Mouse (Mus musculus) yolk sac, embryonic 10.5 days (tissue): ENCODE measurements around the gene Tmem178.

ENCODE experiments used
- DNase-seq: peaks from one replicate; pipeline ENCODE4 v3.0.0-alpha.2; 2017; ENCODE audit warnings: low spot score

Gene Tmem178

GRCm38 (mm10) chr17:80997226-80997625, 52.8 kb downstream of the Tmem178 start:
- no peak for DNase-seq

- DNase-seq, result no peak
These were observed 54.5 kb downstream of the Tmem178 start for GRCm38 (mm10) chr17:80998958-80999357.

DNA sequence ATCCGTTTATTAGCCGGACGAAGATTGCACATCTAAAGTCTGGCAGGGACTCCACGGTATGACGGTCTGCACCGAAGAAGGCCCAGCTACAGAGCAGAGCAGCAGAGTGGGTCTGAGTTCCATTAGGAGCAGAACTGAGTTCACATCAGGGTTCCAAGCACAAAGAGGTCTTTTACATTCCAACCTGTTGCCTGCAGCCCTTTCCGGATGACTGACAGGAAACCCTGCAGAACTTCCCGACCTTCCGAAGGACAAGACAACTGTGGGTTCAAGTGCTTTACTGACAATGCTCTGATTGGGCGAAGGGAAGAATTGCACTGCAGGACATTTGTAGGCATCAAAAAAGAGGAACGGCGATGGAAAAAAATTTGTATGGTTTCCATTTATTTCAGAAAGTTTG, 56.6 kb downstream of the Tmem178 start:
- DNase-seq, result no peak

DNA sequence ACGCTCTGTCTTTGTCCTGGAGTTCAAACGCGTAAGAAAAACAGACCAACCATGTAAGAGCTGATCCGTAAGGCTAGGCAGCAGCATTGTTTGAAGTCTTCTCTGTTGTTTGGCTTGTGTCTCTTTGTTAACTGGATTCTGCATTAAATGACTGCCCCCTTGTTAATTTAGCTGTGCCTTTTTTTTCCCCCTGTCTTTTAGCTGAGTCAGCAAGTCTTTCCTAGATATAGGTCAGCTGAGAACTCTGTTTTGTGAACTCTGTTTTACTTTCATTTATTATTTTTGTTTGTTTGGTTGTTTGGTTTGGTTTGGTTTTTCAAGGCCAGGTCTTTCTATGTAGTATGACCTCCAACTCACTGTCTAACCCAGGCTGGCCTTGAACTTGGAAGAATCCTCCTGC, 57.2 kb downstream of the Tmem178 start:
- DNase-seq, result no peak

DNA sequence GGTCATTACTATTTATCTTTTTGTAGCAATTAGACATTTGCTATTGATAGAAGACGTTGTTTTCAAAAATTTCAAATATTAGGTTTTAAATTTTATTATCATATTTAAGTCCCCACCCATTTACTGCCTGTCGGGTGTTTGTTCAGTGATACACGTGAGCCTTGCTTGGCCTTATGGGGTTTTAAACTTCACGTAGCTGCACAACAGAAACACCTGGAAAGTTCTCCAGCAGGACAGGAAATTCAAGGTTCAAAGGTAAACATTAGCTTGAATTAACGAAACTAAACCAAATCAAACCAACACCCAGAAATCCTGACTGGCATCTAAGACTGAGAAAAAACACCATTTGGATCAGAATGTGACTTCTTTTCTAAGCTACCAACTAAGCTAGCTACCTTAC, 57.7 kb downstream of the Tmem178 start:
- no peak for DNase-seq

GRCm38 (mm10) chr17:81004454-81004853, 60.0 kb downstream of the Tmem178 start:
- no peak for DNase-seq

DNA sequence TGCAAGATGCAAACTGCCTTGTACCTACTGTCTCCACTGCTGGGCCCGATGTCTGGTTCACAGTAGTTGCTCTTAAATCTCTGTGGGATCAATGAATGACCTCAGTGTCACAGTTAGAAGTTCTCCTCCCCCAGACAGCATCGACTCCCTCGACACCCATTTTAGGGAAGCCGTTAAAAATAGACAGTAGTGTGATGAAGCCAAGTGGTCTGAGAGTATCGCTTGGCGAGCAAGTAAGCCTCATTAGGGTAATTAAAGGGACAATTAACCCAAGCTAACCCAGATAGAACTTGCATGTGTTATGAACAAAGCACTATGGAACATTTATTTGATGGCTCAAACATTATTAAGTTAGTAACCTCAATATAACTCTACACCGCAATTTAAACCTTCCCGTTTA, 60.9 kb downstream of the Tmem178 start:
- DNase-seq, result no peak

DNA sequence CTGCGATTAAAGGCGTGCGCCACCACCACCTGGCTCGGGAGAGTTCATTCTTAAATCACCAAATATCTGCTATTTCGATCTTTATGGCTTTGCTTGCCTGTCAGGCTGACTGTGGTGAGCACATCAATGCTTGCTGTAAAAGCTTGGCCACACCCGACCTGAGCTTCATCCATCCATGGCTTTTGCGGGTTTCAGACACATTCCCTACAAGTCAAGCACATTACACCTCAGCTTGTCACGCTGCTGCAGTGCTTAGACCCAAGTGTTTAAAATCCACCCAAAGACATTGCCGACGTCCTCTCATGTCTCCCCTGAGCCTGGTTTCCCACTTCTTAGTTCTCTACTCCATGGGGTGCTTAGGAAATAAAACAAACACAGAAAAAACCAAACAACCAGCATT, 64.7 kb downstream of the Tmem178 start:
- no peak for DNase-seq

DNA sequence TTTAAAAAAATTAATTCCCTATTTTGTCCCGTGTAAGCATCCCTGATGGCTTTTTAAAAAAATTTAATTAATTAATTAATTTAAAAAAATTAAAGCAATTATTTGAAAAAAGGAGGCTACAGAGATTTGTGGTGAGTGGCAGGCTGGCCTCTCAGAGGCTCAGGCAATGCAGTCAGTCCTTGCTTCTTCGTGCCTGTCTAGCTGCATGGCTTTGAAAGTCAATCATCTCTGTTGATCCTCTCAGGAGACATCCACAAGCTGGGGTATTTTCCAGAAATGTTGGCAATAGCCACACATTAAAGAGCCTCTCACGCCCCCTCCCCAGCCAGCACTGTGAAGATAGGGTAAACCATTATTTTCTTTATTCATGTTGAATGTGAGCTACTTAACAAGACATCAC, 65.8 kb downstream of the Tmem178 start:
- no peak for DNase-seq

DNA sequence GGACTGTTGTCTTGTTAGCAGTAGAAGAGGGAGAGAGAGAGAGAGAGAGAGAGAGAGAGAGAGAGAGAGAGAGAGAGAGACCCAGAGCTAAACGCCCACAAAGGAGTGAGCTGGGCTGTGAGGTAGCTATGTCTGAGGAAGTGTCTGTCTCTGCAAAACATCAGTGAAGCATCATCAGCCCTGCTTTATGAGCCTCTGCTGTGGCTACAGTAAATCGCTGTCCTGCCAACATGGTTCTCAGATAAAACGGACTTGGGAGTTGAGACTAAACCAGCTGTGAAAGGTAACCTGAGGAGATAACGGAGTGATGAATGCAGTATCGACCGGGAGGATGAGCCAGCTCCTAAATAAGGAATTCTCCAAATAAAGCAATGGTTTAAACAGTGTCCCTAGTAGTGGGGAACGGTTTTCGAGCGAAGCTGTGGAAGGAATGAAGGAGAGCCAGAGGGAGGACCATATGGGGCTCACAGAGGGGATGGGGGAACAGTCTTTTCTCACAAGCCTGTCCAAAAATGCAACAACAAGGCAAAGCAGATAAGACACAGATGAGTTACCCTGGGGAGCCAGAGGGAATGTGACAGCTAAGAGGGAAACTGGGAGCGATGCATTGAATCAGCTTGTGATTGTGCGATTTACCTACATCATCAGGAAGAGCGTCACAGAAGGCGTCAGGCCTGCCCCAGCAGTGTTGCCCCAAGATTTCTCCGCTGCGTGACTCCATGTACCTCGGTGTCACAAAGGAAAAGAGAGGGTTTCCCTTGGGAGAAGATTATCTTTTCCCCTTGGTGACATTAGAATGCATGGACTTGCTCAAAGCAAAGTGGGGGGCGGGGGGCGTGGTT, 66.6 kb downstream of the Tmem178 start:
- DNase-seq, result peak; percentile 23

DNA sequence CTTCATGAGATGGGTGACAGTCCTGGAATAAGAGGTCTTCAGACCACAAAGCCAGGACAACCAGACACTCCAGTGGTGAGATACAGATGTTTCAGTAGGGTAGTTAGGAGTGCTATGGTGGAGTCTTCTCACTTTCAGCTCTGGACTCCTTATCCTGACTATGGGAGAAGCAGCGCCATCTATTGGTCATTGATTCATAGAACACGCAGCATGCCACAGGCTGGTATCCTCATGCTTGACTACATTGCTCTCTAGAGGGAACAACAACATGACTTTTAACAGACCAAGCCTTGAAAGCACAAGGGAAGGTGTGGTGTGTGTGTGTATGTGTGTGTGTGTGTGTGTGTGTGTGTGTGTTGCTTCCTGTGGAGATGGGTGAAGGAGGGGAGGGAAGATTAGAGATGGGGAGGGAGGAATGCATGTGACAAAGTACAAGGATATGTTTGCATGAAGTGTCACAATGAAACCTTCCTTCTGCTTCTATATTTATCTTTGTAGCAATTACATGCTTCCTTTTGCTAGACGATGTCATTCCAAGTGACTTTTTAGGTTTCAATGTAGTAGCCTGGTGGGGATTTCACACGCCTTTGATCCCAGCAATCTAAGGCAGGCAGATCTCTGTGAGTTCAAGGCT, 71.5 kb downstream of the Tmem178 start:
- peak; percentile 54 for DNase-seq

DNA sequence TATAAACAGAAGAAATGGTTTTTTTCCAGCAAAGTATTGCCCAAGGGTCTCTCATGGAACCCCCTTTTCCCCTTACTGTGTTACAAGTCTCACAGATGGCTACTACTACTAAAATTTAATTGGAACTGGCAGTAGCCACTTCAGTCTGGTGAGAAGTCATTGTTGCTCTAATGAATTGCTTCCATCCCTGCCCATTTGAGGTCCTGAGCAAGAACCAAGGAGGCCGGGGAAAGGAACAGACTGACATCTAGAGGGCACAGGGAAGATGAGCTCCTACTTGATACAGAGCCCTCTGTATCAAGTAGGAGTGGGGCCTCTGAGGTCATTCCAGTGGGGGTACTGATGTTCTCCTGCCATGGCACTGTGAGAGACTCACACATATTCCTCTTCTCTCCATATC, 72.7 kb downstream of the Tmem178 start:
- no peak for DNase-seq

GRCm38 (mm10) chr17:81027331-81027730, 82.9 kb downstream of the Tmem178 start:
- no peak for DNase-seq

- DNase-seq, result no peak
These were observed 87.5 kb downstream of the Tmem178 start for GRCm38 (mm10) chr17:81031830-81032442.

DNA sequence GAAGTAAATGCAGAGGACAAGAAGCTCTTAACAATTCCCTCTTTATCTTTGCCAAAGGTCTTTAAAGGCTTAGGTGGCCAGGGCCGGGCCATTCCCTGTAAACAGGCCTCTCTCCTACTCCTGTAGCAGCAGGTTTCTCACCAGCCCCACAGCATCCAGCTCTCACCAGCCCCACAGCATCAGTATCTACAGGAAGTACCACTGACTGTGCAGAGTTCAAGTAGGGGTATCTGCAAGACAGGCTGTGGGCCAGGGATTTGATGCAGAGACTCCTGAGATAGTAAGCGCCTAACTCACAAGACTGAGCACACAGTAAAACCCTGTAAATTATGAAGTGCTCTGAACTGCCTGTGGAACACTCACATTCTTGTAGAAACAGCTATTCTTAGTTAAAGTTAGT, 88.5 kb downstream of the Tmem178 start:
- DNase-seq, result no peak

DNA sequence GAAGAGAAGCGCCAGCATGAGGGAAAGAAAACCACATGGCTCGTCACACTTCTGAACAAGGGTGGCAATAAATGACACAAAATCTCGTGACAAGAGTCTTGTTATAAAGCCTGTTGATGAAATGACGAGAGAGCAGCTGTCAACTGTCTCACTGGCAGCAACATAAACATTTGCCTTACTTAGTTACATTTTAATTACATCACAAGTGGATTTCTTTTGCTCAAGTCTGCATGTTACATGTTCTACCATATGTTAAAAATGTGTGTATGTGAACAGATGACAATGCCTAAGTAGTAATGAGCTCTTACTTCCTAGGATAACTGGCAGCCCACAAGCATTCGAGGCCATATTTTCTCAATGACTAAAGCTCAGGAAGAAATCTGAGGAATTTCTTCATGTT, 90.9 kb downstream of the Tmem178 start:
- no peak for DNase-seq

DNA sequence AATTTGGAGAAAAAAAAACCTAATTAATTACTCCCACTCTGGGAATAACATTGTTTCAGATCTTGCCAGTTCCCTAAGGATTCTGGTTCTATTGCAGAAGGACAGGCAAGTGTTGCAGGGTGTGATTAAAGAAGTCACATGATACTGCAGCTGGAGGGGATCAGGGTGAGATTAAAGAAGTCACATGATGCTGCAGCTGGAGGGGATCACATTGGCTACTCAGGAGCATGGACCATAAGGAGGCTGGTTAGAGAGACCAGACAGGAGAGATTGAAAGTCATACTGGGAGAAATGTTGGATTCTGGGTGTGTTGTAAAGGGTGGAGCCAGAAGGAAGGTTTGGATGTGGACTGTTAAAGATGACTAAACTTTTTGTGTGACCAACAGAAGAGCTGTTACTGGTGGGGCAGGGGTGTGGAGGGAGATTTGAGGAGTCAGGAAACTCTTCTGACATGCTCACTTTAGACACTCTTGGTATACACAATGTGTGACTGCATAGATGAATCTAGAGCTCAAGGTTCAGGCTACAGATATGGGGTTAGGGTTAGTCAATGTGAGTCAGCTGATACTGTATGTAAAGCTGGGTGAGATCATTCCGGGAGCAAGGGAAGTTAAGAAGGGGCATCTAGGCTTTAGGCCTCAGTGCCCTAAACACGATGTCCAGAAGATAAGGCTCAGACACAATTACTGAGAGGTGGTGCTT, 94.4 kb downstream of the Tmem178 start:
- no peak for DNase-seq

DNA sequence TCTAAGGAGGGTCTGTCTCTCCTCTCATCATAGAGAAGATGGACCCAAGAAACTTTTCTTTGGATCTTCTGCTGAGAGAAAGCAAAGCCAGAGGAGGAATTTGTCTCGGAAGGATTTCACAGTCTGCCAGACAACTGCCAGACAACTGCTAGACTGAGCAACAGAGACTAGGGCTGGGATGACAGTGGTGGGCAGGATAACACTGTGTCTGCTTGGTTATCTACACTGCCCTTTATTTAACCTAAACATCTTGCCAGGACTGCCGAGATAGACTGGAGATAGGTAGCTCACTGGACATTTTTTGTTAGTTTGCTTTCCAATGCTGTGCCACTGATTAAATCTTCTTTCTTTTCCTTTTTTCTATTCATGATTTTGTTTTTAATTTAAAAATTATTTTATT, 97.2 kb downstream of the Tmem178 start:
- DNase-seq, result no peak

GRCm38 (mm10) chr17:81044356-81044755, 99.9 kb downstream of the Tmem178 start:
- no peak for DNase-seq

DNA sequence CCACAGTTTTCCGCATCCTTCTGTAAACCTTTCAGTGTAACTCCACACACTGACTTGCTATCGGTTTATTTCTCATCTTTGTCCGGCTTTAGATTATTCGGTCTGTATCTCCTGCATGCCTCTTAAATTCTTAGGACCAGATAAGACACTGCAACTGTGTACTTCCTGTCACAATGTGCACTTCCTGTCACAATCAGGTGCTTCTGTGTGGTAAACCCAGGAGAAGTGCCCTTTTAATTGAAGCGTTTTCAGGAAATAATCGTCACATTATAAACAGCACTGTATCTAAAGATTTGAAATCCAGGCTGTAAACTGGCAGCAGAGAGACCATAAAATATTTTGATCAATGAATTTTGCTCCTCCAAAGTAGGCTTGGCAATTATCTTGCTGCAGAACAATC, 100.7 kb downstream of the Tmem178 start:
- DNase-seq, result no peak

- no peak for DNase-seq
These were observed 101.2 kb downstream of the Tmem178 start for GRCm38 (mm10) chr17:81045525-81046150.

DNA sequence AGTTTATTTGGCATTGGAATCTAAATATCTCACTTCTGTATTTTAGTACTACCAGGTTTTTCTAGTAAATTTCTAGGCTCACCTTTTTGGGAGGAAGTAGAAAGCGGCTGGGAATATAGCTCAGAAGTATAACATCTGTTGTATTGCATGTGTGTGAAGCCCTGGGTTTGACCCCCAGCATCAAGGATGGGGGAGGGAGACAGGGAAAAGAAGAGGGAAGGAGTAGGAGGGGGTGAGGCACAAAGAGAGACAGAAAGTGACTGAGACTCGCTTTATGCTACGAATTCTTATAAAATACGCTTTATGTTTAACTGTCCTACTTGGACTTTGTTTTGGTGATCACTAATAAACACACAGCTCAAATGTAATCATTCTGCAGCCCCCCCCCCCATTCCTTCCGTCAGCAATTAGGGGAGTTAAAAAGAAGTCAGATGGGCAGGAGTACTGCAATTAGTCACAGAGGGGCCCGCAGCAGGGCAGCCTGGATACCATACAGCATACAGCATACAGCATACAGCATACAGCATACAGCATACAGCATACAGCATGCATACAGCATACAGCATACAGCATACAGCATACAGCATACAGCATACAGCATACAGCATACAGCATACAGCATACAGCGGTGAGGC, 103.6 kb downstream of the Tmem178 start:
- DNase-seq, result no peak
